In the genomic region with DNA sequence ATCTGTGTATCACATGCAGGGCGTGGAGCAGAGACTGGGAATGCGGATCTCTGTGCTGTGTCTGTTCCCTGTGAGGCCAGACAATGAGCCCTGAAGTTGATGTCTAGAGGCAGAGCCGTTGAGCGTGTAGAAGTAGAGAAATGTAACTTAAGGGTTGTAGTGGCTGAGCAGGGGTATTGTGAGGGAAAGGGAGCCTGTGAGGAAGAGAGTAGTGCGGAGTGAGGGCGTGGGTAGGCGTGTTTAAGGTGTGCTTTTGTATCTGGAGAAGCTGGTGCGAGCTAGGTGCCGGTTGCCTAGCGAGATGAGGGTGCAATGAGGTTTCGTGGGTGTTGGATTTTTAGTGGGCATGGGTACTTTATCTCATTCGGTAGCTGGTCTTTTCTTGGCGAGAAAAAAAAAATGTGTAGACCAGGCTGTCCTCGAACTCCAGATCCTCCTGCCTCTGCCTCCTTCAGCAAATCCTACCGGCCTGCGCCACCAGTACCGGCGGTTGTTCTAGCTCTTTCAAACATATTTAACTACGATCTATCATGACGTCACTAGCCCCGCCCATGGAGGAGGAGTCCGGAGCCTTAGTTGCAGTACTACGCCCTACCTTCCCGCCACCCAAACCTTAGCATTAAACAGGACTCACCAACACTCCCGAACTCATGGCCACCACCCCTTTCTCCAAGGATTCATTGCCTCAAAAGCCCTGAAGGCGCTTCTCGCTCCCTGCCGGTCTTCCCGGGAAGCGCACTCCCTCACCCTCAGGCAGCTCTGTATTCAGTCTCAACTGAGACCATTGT, we compare ENCODE assay signal across 8 mouse cellular contexts. TPM values are rescaled to one million over a fixed set of nuclear protein-coding genes. Genes with fewer than 3 reads are reported as not detected.
DNase-seq lines count a peak whose midpoint lies in the region; ATAC-seq and TF ChIP-seq lines count a peak whose summit lies in the region.

No protein-coding gene starts in this region.

- no peaks in the 10 kb centered on the region for H3K27me3 ChIP-seq in G1E (ENCODE audit: insufficient read depth, low read length)
- no peaks in the 10 kb centered on the region for H3K27me3 ChIP-seq in forebrain, embryonic 16.5 days (replicated peaks; ENCODE audit: control insufficient read depth, insufficient read depth, low read length)
- no peaks in the 10 kb centered on the region for H3K27me3 ChIP-seq in lung, embryonic 15.5 days

- DNase-seq in G1E (ENCODE audit: low spot score), result no peak
- peak; percentile 94 to 98 for DNase-seq in cerebellum, adult 18-20 months
- DNase-seq in heart, postnatal 4 days, result peak; percentile 95
- DNase-seq in layer of hippocampus, adult 8-10 months (ENCODE audit: low spot score in 2 of 2), result peak; percentile 98
- DNase-seq in ovary, adult 18-20 months (ENCODE audit: low spot score), result peak; percentile 97
- DNase-seq in thymus, postnatal 0 days (ENCODE audit: low spot score), result peak; percentile 98

- H3K4me1 ChIP-seq in G1E (ENCODE audit: insufficient read depth, low read depth, low read length), result no peaks in the 10 kb centered on the region
- peaks cover 3% of the 10 kb centered on the region for H3K4me1 ChIP-seq in forebrain, embryonic 16.5 days (replicated peaks; ENCODE audit: control insufficient read depth, insufficient read depth, low read length)
- H3K4me1 ChIP-seq in lung, embryonic 15.5 days, result peaks cover 5% of the 10 kb centered on the region

- H3K9me3 ChIP-seq in G1E (replicated peaks), result peaks cover 22% of the 10 kb centered on the region
- no peaks in the 10 kb centered on the region for H3K9me3 ChIP-seq in forebrain, embryonic 16.5 days (ENCODE audit: control insufficient read depth, low read length)
- H3K9me3 ChIP-seq in lung, embryonic 15.5 days, result no peaks in the 10 kb centered on the region

- peak overlapping the region; percentile 70 for H3K9ac ChIP-seq in forebrain, embryonic 16.5 days (replicated peaks; ENCODE audit: low read depth, low read length)
- H3K9ac ChIP-seq in lung, embryonic 15.5 days, result peak overlapping the region; percentile 51

- no peaks in the 10 kb centered on the region for H3K36me3 ChIP-seq in G1E (replicated peaks)
- no peaks in the 10 kb centered on the region for H3K36me3 ChIP-seq in forebrain, embryonic 16.5 days (ENCODE audit: control insufficient read depth, insufficient read depth)
- no peaks in the 10 kb centered on the region for H3K36me3 ChIP-seq in lung, embryonic 15.5 days

- peak overlapping the region; percentile 61; the same call in 1 of the 2 replicates for H3K4me3 ChIP-seq in G1E (ENCODE audit: low read depth, low read length)
- H3K4me3 ChIP-seq in forebrain, embryonic 16.5 days (replicated peaks; ENCODE audit: low read length), result peak overlapping the region; percentile 62
- peak overlapping the region; percentile 52 for H3K4me3 ChIP-seq in lung, embryonic 15.5 days

- peak; percentile 78 for ATAC-seq in G1E (ENCODE audit: extremely low read depth, insufficient number of reproducible peaks, low FRiP score, poor library complexity, severe bottlenecking)
- peak; percentile 91 for ATAC-seq in forebrain, embryonic 16.5 days
- ATAC-seq in lung, embryonic 15.5 days (ENCODE audit: borderline replicate concordance, extremely low read depth, low FRiP score, low TSS enrichment), result peak; percentile 94

- peak overlapping the region; percentile 65 for H3K4me2 ChIP-seq in forebrain, embryonic 16.5 days (ENCODE audit: low read length)
- H3K4me2 ChIP-seq in lung, embryonic 15.5 days, result peak overlapping the region; percentile 63

- TF ChIP-seq CTCF in G1E (IDR thresholded peaks at IDR 0.05; ENCODE audit: low read depth, low read length), result no peak

- peak overlapping the region; percentile 93 for H3K27ac ChIP-seq in forebrain, embryonic 16.5 days (ENCODE audit: low read length)
- H3K27ac ChIP-seq in lung, embryonic 15.5 days, result peak overlapping the region; percentile 77

- WGBS in forebrain, embryonic 16.5 days, result under 1% methylated on average over 30 of the region's 30 CpGs
- WGBS in lung, embryonic 15.5 days, result under 1% methylated on average over 30 of the region's 30 CpGs

RNA-seq across cellular contexts. Expression of a gene that starts 25.1 kb away (rescaled TPM):
- not detected in 2 replicates for total RNA-seq in G1E (2014; fragmentation: Nextera tagmentation)
- 0.17 and 0.22 TPM in 2 replicates for total RNA-seq in G1E (2017)
- polyA plus RNA-seq in G1E (2012), result not detected in 2 replicates
- polyA plus RNA-seq in forebrain, embryonic 16.5 days (2015; fragmentation: Nextera tagmentation; extraction: Ambion mirVana), result 0.15 TPM in 1 of 2 replicates, not detected in the other
- total RNA-seq in heart, postnatal 4 days (2021), result not detected
- under 1 TPM in 2 of 4 experiments, not detected in 2; 0.12 to 0.25 TPM for total RNA-seq in layer of hippocampus, adult 8-10 months (2022)
- polyA plus RNA-seq in lung, embryonic 15.5 days (2015; fragmentation: Nextera tagmentation; extraction: Ambion mirVana), result 0.15 and 0.16 TPM in 2 replicates
- 1.5 and 1.6 TPM in 2 replicates for polyA plus RNA-seq in thymus, postnatal 0 days (2015; fragmentation: Nextera tagmentation; extraction: Ambion mirVana)

RNA-seq across cellular contexts. Expression of a gene that starts 41.1 kb away (rescaled TPM):
- total RNA-seq in G1E (2014; fragmentation: Nextera tagmentation) (not detected in 2 replicates), G1E (2017) (0.17 TPM in 1 of 2 replicates, not detected in the other)
- polyA plus RNA-seq in G1E (2012), result not detected in 2 replicates
- polyA plus RNA-seq in forebrain, embryonic 16.5 days (2015; fragmentation: Nextera tagmentation; extraction: Ambion mirVana), result not detected in 2 replicates
- total RNA-seq in heart, postnatal 4 days (2021), result not detected
- under 1 TPM in 2 of 4 experiments, not detected in 2; 0.52 to 0.66 TPM for total RNA-seq in layer of hippocampus, adult 8-10 months (2022)
- polyA plus RNA-seq in lung, embryonic 15.5 days (2015; fragmentation: Nextera tagmentation; extraction: Ambion mirVana), result not detected in 2 replicates
- polyA plus RNA-seq in thymus, postnatal 0 days (2015; fragmentation: Nextera tagmentation; extraction: Ambion mirVana), result not detected in 2 replicates
